Mouse (Mus musculus): ENCODE measurements around the gene Olfr284.

The Olfr284 gene

GRCm38 (mm10) chr15:98340887-98341286, at the start of gene Olfr284:
Olfr284 (minus strand) TSS chr15:98340987.
- no peak for DNase-seq (ENCODE audit: low spot score in 2 of 2)

DNA sequence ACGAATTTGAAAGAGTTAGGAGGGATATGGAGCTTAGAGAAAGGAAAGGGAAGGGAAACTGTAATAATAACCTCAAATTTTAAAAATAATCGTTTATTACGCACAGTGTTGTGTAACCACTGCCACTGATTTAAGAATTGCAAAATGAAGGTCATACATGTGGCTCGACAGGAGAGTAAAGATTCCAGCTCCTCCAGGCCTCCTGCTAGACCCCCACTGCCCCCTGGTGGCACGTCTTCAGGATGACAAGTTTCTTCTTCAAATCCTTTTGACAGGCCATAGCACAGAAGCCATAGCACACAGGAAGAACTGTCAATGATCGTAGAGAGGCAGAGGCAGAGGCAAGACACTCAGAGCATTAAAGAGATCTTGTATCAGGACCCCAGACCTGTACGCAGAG, 49.0 kb upstream of the Olfr284 start:
- DNase-seq (ENCODE audit: low spot score in 2 of 2): peak in 1 of 2 experiments; percentile 5

DNA sequence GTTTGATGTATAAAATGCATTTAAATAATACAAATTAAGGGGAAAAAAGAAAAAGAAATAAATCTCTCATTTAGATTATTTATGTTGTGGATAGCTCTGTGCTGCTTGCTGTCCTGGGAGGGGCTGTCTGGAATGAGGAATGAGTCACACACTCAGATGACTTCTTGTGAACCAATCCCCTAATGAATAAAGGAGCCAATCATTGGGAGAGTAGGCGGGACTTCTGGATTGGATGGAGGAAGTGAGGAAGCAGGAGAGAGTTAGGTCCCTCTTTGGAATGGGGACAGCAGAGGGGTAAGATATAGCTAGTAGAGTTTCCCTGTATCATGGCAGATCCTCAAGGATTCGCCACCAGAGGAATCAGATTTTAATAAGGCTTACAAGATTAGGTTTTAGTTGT, 46.8 kb upstream of the Olfr284 start:
- no peak for DNase-seq (ENCODE audit: low spot score in 2 of 2)

DNA sequence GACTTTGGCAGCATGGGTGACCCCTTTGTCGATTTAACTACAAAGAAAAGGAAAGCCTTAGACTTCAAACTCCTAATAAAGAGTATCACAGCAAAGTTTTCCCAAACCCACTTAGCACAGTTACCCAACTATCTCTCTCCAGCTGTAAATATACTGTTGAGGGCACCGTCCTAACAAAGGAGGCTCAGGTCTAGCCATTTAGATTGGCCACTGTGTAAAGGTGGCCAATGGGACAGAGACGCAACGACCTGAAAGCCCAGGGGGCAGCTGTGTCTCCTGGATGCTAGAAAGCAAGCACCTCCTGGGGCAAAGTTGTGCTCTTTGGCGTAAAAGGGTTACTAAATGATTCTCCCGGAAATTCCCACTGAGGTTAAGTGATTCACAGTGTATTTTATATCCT, 40.1 kb upstream of the Olfr284 start, which contains the start of gene Olfr283:
Olfr283 (minus strand) TSS at position 101 of the 400 bp plus-strand sequence.
- no peak for DNase-seq (ENCODE audit: low spot score in 2 of 2)

DNA sequence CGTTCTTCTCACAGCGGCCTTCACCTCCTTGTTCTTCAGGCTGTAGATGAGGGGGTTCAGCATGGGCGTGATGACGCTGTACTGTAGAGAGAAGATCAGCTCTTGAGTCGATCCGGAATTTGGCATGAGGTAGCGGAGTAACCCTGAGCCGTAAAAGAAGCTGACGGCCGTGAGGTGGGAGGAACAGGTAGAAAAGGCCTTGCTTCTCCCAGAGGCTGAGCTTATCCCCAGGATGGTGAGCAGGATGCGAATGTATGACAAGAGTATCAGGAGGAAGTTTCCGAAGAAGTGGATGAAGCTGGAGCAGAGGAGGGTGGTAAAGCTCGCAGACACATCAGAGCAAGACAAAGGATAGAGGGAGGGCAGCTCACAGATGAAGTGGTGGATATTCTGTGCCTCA, 37.4 kb upstream of the Olfr284 start:
- DNase-seq (ENCODE audit: low spot score in 2 of 2): no peak

- no peak for DNase-seq (ENCODE audit: low spot score in 2 of 2)
These were observed 23.5 kb downstream of the Olfr284 start, which contains the start of gene Olfr285 for GRCm38 (mm10) chr15:98317177-98317724. Olfr285 (minus strand) TSS chr15:98317353.

- no peak for DNase-seq (ENCODE audit: low spot score in 2 of 2)
These were observed 25.1 kb downstream of the Olfr284 start for GRCm38 (mm10) chr15:98315703-98316102.

DNA sequence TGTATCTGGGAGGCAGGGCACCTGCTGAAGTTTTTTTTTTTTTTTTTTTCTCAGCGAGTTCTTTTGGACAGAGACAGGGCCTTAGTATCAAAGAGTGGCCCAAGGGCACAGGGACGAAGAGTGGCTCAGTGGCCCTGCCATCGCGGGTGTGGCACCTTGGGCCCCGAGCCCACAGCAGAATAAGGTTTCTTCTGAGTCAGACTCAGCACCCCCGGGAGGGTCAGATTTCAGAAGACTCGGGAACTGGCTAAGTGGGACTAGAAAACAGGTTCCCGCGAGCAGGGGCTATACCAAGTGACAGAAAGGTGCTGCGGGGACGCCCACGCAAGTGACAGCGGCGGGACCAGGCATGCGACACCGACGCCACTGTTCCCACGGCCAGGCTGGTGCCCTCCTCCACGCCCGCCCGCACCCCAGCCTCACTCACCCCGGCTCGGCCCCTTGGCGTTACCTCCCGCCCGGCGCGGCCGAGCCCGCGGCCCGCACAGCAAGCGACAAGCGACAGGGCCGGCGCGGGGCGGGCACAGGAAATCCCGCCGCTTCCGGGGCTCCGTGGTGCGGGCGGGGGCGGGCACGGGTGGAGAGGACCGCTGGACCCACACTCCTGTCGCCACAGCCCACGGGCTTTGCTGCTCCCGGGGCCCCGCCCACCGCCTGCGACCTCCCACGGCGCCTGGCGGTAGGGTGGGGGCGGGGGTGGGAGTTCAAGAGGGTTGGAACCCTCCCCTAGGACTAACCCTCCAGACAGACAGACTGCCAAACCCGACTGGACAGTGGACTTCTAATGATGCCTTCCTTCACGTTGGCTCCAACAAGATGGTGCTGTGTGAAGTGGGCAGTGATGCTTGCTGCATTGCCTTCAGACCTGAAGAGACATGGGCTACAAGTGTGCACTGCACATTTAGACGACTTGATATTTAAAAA, 44.9 kb downstream of the Olfr284 start, which contains the start of gene Zfp641:
Zfp641 (minus strand) TSS at position 534 of the 924 bp plus-strand sequence.
- DNase-seq (ENCODE audit: low spot score in 2 of 2): no peak

DNA sequence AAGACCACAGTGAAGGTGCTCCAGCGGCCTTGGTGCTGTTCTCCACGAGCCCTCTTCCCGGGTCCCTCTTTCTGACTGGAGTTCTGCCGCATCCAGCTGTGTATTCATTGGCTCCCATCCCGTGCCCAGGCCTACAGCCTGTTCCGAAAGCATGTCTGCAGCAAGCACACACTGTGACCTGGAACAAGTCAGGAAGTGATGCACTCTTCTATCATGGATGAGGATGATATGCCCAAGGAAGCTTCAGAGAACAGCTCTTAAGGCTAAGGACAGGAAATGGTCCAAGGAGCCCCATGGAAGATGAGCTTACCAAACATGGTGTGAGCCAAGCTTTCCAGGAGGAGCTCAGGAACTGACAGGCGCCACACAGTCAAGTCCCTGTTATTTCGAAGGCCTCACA, 47.1 kb downstream of the Olfr284 start:
- DNase-seq (ENCODE audit: low spot score in 2 of 2): no peak
